Mouse (Mus musculus) liver, embryonic 14.5 days (tissue): Measurements from ENCODE around the gene Bcl9l. TPM values are rescaled to one million over a fixed set of nuclear protein-coding genes. Genes with fewer than 3 reads are reported as not detected.

Experiments used
- ATAC-seq: fragments of 200-750 bp; cut with Nextera tagmentation; 2 replicates; pipeline ENCODE4 v1.8.0; 2017; ENCODE audit warnings: moderate number of reproducible peaks, mild to moderate bottlenecking, moderate library complexity; ENCODE audit not compliant: insufficient read depth
- DNase-seq, 3 experiments: peaks; one replicate each; pipeline ENCODE4 v3.0.0-alpha.2; 2012 to 2013; ENCODE audit warnings: low read depth in 3 of 3, low spot score in 3 of 3
- H3K27ac ChIP-seq: fragments of 300-500 bp; sonication (generic); 2 replicates; pipeline ENCODE4 v1.5.1; 2014; ENCODE audit warnings: moderate library complexity, mild to moderate bottlenecking, control low read depth, inconsistent platforms
- H3K27me3 ChIP-seq: fragments of 300-500 bp; sonication (generic); 2 replicates; pipeline ENCODE4 v1.6.1; 2014; ENCODE audit warnings: mild to moderate bottlenecking, low read length, moderate library complexity; ENCODE audit not compliant: control insufficient read depth, insufficient read depth
- H3K36me3 ChIP-seq: fragments of 300-500 bp; sonication (generic); replicated peaks from 2 replicates; pipeline ENCODE4 v1.6.1; 2014; ENCODE audit warnings: low read depth; ENCODE audit not compliant: control insufficient read depth, insufficient read depth
- H3K4me1 ChIP-seq, 2 experiments: fragments of 200-500 bp in 1 of 2; fragments of 300-500 bp in 1 of 2; sonication (generic) in 1 of 2; replicated peaks; 2 replicates each; pipeline ENCODE4 v1.6.1; 2012 to 2014; ENCODE audit warnings: antibody characterized with exemption in 1 of 2, inconsistent platforms in 1 of 2, low read length in 1 of 2; ENCODE audit not compliant: control insufficient read depth in 2 of 2, insufficient read depth in 2 of 2
- H3K4me2 ChIP-seq: fragments of 300-500 bp; sonication (generic); 2 replicates; pipeline ENCODE4 v1.6.1; 2014; ENCODE audit warnings: low read depth, mild to moderate bottlenecking, control low read depth, moderate library complexity
- H3K4me3 ChIP-seq, 2 experiments: fragments of 200-500 bp in 1 of 2; fragments of 300-500 bp in 1 of 2; sonication (generic) in 1 of 2; 2 replicates each; pipeline ENCODE4 v1.5.1; 2012 to 2014; ENCODE audit warnings: low read depth in 2 of 2, low read length in 2 of 2, mild to moderate bottlenecking in 2 of 2, control low read depth in 1 of 2, inconsistent platforms in 1 of 2, moderate library complexity in 1 of 2; ENCODE audit not compliant: insufficient read depth in 1 of 2
- H3K9ac ChIP-seq: fragments of 300-500 bp; sonication (generic); replicated peaks from 2 replicates; pipeline ENCODE4 v1.6.1; 2014; ENCODE audit warnings: mild to moderate bottlenecking, control low read depth, moderate library complexity
- H3K9me3 ChIP-seq: fragments of 300-500 bp; sonication (generic); 2 replicates; pipeline ENCODE4 v1.6.1; 2016; ENCODE audit warnings: low read length, mixed read lengths; ENCODE audit not compliant: control insufficient read depth
- CTCF ChIP-seq: IDR thresholded peaks from 2 replicates; pipeline ENCODE4 v1.5.1; 2016; ENCODE audit warnings: antibody characterized with exemption, low read depth, control low read depth
- EP300 ChIP-seq: IDR thresholded peaks from 2 replicates; pipeline ENCODE4 v1.6.1; 2016; ENCODE audit warnings: antibody characterized with exemption, low read depth
- WGBS: fragments of 180-500 bp; shearing (Covaris S2); extraction: QIAGEN DNeasy Blood & Tissue Kit; methylation state at CpG from one replicate; pipeline ENCODE4 v1.1.7; 2014; ENCODE audit not compliant: insufficient replicate concordance; 5-methylcytosine and 5-hydroxymethylcytosine counted together
- polyA plus RNA-seq, 2 experiments: library from polyadenylated mRNA; depleted of rRNA in 1 of 2; stranded (reverse) in 1 of 2; unstranded in 1 of 2; fragments of >200 nt; fragmentation: Nextera tagmentation in 1 of 2; extraction: Ambion mirVana in 1 of 2; gene quantifications; 2 replicates each; pipeline versions ENCODE4 v1.2.1 to v1.2.3; 2012 to 2014

The Bcl9l gene
- polyA plus RNA-seq, 2 experiments: 1.5 to 1.6 TPM

GRCm38 (mm10) chr9:44485516-44486161, 3.0 kb downstream of the Bcl9l start:
- DNase-seq (no peak), ATAC-seq (no peak)
- Histone ChIP-seq H3K9ac (no peak overlapping the region), H3K36me3 (no peaks in the 10 kb centered on the region), H3K4me3 (no peak overlapping the region), H3K27ac (no peak overlapping the region), H3K4me1 (peaks cover 0 to 2% of the 10 kb centered on the region in 2 experiments; a peak in 2 of 4 replicates), H3K27me3 (peaks cover 22% of the 10 kb centered on the region), H3K9me3 (no peaks in the 10 kb centered on the region), H3K4me2 (peak overlapping the region; percentile 68)
- TF ChIP-seq EP300 (no peak), CTCF (no peak)
- WGBS: 53% methylated on average over 14 of the region's 14 CpGs

- Histone ChIP-seq H3K4me1 (peaks cover 0 to 2% of the 10 kb centered on the region in 2 experiments; a peak in 2 of 4 replicates), H3K36me3 (no peaks in the 10 kb centered on the region), H3K9ac (no peak overlapping the region), H3K27ac (no peak overlapping the region), H3K4me2 (peak overlapping the region; percentile 68), H3K27me3 (peaks cover 22% of the 10 kb centered on the region), H3K4me3 (peak overlapping the region; percentile 21 to 23; a peak in 3 of 4 replicates), H3K9me3 (no peaks in the 10 kb centered on the region)
- DNase-seq: no peak
- ATAC-seq: no peak
- TF ChIP-seq CTCF (no peak), EP300 (no peak)
- 45% methylated on average over 3 of the region's 3 CpGs for WGBS
Observed at GRCm38 (mm10) chr9:44486335-44486734, 3.7 kb downstream of the Bcl9l start.

DNA sequence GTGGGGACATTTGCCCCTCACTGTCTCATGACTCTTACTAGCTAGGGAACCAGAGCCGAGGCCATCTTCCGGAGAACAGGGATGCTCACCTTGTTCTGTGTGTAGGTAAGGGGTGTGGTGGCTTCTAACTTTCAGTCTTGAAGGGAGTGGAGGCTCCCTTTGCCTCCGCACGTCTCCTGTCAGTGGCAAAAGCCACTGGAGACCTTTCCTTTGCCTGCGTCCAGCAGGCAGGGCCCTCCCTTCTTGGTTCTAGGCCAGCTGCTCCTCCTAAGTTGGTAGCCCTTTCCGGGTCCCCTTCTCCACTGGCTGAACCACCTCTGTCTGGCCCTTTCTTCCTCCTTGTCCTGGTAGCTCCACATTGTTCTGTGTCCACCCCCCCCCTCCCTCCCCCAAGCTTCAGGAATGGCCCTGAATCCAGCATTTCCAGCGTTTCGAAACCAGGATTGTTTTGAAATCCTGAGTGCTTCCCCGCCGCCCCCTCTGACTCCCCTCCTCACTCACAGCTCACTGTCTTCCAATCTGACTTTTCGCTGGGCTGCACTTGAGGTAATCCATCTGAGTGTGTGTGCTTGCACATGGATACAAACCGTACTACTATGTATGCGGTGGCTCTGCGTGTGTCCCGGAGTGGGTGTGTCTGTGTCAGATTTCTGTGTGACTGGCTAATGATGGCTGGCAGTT, 4.3 kb downstream of the Bcl9l start:
- DNase-seq: no peak
- peak overlapping the region; percentile 23 to 36 for H3K4me3 ChIP-seq
- WGBS: 41% methylated on average over 15 of the region's 15 CpGs
- no peak overlapping the region for H3K27ac ChIP-seq
- TF ChIP-seq CTCF (no peak), EP300 (no peak)
- H3K36me3 ChIP-seq: no peaks in the 10 kb centered on the region
- no peak for ATAC-seq
- H3K4me1 ChIP-seq: peaks cover 0 to 2% of the 10 kb centered on the region in 2 experiments; a peak in 2 of 4 replicates
- H3K9me3 ChIP-seq: no peaks in the 10 kb centered on the region
- H3K9ac ChIP-seq: no peak overlapping the region
- peaks cover 17% of the 10 kb centered on the region for H3K27me3 ChIP-seq
- H3K4me2 ChIP-seq: peak overlapping the region; percentile 68

- Histone ChIP-seq H3K27me3 (peaks cover 15% of the 10 kb centered on the region), H3K4me3 (peak overlapping the region; percentile 23 to 36; a peak in 3 of 4 replicates), H3K4me2 (peak overlapping the region; percentile 68), H3K4me1 (peaks cover 0 to 2% of the 10 kb centered on the region in 2 experiments; a peak in 2 of 4 replicates), H3K27ac (peak overlapping the region; percentile 33; the same call in 1 of the 2 replicates), H3K36me3 (no peaks in the 10 kb centered on the region), H3K9me3 (no peaks in the 10 kb centered on the region), H3K9ac (no peak overlapping the region)
- 23% methylated on average over 7 of the region's 7 CpGs for WGBS
- ATAC-seq (no peak), DNase-seq (no peak)
- TF ChIP-seq CTCF: no peak
- no peak for TF ChIP-seq EP300
Observed at GRCm38 (mm10) chr9:44487441-44487840, 4.8 kb downstream of the Bcl9l start.

DNA sequence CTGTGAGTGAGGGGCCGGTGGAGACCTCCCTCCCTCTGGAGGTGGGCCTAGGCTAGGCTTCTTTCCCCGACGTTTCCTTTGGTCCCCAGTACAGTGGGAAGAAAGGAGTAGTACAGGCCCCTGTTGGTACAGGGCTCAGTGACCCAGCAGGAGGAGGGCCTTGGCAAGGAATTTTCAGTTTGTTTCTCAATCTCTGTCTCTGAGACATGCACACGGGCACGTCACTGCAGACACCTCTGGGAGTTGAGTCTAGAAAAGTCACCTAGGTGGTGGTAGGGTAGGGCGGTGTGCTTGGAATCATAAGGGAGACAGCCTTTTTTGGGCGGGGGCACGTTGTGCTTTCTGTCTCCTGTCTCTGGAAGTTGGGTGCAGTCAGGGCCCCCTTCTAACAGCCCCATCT, 5.8 kb downstream of the Bcl9l start:
- H3K4me2 ChIP-seq: peak overlapping the region; percentile 68
- no peak for ATAC-seq
- peaks cover 0 to 3% of the 10 kb centered on the region in 2 experiments; a peak in 2 of 4 replicates for H3K4me1 ChIP-seq
- H3K36me3 ChIP-seq: no peaks in the 10 kb centered on the region
- TF ChIP-seq CTCF: no peak
- no peak for TF ChIP-seq EP300
- no peak for DNase-seq
- WGBS: 37% methylated on average over 8 of the region's 8 CpGs
- no peak overlapping the region for H3K9ac ChIP-seq
- peaks cover 5% of the 10 kb centered on the region for H3K27me3 ChIP-seq
- H3K9me3 ChIP-seq: no peaks in the 10 kb centered on the region
- no peak overlapping the region; the same call in 1 of the 2 replicates for H3K27ac ChIP-seq
- no peak overlapping the region for H3K4me3 ChIP-seq
